Mouse (Mus musculus) gastrocnemius, adult 8-10 months (tissue): ENCODE measurements around the gene Acadm. TPM values are rescaled to one million over a fixed set of nuclear protein-coding genes. Genes with fewer than 3 reads are reported as not detected.

Source experiments
- DNase-seq, 2 experiments: peaks; one replicate each; pipeline ENCODE4 v3.0.0; 2022; ENCODE audit warnings: low spot score in 2 of 2
- total RNA-seq, 4 experiments: library from RNA; stranded (reverse); gene quantifications; 2 replicates each; pipeline ENCODE4 v1.2.4; 2022

Acadm gene
- total RNA-seq, 4 experiments from 2014 or later, result 299 to 345 (median 326) TPM

DNA sequence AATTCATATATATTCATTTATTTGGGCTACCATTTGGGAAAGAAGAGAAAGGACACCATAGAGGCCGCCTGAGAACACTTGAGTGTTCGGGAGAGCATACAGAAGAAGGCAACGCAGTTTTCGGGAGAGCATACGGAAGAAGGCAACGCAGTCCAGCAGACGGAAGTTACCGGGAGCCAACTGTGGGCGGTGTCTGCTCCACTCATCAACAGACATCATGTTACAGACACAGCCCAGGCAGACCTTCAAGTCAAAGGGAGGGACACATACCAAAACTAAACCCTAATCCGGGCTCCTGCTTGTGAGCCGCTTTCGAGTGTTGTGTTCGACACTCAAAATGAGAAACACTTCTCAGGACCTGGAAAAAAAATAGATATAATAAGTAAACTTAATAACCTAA lies 2.8 kb downstream of the Acadm start:
- no peak for DNase-seq

DNA sequence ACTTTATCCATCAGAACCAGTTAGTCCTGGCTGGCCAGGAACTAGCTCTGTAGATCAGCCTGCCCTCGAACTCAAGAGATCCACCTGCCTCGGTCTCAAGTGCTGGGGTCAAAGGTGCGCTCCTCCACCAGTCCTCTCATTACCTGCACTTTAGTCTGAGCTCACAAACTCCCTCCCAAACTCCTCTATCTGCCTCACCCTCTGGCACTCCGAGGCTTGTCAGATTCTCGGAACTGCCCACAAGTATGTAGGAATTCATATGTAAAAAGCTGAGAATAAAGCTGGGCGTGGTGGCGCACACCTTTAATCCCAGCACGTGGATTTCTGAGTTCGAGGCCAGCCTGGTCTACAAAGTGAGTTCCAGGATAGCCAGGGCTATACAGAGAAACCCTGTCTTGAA lies 3.9 kb downstream of the Acadm start:
- DNase-seq, result no peak

- no peak for DNase-seq
Measured at GRCm38 (mm10) chr3:153940021-153940420, 4.4 kb downstream of the Acadm start.

- no peak for DNase-seq
Measured at GRCm38 (mm10) chr3:153937116-153937810, 7.2 kb downstream of the Acadm start.

DNA sequence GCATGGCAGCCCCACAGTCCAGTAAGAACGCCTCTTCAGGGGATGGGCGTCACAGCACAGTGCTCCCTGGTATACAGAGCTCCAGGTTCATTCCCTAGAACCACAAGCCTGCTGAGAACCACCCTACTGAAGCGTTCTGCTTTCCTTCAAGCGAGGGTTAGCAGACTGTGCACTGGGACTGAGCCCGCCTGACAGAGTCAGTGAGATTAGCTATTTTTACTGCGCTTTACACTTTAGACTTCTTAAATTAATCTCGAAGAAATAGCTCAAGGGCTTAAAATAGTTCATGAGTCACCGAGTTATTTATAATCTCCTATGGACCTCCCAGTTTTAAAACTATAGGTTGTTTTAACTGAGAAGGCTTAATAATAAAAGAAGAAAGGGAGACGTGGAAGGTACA lies 8.6 kb downstream of the Acadm start:
- no peak for DNase-seq

DNA sequence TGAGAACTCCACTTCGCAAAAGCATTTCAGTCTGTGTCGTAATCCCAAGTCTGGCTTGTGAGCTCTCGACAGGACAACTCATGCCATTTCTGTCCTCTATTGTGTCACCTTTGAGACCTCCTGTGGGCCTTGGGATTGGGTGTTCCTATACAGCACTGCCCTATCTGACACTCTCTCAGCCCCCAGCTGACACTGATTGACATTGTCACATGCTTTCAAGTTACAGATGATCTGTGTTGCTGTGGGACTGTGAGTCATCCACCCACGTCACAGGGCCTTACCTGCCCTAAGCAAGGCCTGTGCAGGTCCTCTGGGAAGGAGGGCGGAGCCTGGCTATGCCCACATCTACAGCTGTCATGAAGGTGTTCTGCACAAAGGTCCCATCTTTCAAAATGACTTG lies 12.0 kb downstream of the Acadm start:
- DNase-seq, result no peak

- DNase-seq, result no peak
Measured at GRCm38 (mm10) chr3:153929526-153929925, 14.9 kb downstream of the Acadm start.

GRCm38 (mm10) chr3:153926333-153926732 lies 18.1 kb downstream of the Acadm start:
- DNase-seq, result no peak

DNA sequence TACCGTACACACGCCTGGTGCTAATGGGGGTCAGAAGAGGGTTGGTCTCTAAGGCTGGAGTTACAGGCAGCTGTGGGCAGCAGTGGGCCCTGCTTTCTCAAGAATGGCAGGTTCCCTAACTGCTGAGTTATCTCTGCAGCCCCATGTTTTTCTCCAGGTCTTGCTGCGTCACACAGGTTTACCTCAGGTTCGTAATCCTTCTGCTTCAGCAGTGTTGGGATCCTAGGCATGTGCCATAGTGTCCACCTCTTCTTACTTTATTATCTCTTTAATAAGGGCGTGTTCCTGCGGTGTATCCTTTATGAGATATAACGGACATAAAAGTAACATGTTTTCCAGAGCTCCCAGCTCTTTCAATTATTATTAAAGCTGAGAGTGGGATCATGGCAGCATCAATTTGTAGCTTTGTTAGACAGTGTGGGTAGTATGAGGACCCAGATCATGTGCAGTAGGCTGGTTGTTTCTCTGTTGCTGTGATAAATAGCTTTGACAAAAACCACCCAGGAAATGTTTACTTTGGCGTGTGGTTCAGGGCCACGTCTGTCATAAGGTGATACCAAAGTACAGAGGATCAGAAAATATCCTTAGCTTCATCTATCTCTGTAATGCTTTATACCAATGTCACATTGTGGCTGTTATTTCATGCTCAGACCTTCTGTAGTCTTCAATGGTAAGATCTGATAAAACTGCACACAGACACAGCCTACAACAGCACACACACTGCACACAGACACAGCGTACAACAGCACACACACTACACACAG lies 23.1 kb downstream of the Acadm start:
- no peak for DNase-seq

DNA sequence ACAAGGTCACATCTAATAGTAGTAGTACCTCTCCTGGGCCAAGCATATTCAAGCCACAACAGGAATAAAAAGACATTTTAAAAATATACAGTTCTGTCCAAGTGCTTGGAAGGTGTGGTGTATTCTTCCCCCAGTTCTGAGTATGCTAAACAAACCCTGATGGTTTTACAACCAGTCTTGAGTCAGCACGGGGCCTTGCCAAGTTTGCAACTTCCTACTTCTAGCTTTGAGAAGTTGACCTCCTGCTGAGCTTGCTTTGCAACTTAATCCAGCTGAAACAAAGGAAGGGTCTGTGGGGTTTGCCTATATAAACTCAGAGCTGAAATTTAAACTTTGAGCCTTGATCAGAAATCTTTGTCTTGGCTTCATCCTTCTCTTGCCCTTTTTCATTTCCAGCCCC lies 27.2 kb downstream of the Acadm start:
- no peak for DNase-seq

DNA sequence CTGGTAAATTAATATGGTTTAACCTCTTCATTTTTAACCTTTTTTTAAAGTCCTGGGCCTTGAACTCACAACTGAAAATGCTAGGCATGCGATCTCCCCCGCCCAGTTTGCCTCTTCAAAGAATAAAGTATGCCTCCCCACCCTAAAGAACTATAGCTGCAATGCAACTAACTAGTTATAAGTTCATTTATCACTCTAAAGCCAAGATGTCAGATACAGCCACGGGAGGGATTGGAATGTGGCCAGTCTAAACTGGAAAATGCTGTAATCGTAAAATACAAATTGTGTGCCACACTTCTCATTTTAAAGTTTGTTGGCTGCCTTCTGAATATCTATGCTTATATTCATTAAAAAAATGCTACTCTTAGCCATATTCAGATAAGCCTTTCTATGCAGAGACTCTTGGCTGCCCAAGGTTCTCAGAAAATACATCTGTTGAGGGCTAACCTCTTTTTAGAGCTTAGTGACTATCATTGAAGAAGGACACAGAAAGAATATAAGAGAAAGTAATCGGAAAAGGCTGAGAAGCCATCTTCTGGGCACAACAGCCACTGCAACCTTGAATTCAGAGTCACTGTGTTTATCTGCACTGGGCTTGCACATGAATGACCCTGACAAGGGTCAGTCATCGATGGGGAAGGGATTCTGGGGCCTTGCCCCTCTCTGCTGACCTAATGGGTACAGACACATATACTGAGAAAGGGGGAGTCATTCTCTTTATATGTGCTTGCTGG lies 30.8 kb downstream of the Acadm start:
- no peak for DNase-seq

DNA sequence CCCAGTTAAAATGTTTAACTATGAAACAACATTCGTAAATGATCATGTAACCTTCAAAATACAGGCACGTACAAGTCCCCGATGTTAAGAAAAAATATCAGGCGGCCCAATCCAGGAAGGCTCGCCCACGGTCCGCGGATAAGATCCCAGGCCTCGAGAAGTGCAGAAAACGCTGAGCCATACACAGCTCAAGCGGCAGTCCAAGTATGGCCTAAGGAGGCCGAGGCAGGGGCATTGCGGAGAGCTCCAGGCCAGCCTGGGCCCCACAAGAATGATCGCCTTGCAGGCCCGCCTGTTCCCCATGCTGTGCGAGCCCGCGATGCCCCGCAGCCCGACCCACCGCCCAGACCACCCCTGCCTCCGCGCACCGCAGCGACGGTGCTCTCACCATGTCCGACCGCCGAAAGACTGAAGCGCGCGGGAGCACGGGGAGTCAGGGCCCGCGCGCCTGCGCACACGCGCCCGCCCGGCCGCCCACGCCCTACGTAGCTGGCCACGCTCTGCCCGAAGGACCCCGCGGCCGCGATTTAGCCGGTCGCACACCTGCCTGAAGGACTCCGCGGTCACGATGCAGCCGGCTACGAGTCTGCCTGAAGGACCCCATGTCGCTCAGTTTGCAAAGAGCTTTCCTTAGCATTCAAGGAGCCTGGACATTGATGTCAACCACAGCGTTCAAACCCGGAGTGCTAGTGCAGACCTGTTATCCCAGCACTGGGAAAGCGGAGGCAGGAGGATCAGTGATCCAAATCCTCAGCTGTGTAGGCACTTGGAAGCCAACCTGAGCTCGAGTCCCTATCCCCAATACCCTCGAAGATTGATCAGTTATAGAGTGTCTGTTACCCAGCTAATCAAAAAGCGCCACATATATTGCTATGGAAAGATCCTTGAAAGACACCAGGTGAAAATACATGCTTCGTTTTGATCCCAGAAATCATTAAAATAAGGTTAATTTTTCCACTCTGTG lies 31.6 kb downstream of the Acadm start, which contains the start of gene Rabggtb:
Gene Rabggtb, minus strand, starts transcription at position 464 of the 964 bp plus-strand sequence.
- DNase-seq, result peak; percentile 92 to 93

DNA sequence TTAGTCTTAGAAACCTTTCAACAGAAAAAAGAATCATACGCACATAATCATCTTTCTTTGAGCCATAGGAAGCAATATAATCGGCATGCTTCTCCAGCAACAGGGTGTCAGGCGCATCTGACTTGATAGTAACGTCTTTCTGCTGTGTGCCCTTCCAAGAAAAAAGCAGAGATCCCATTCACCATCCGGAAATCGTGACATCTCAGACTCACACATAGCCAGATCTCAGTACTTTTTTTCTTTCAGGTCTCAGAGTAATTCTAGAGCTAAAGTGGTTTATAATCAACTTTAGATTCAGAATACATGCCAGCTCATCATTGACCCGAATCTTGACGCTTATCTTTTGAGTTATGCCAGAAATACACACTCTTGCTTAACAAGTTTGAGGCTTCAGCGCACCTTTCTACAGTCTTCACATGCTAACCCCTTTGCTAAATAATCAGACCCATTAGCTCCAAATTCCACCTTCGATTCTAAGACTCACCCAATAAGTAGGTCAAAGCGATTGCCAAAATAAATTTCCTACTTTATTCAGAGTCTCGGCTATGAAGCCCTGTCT lies 32.5 kb downstream of the Acadm start:
- DNase-seq, result no peak

GRCm38 (mm10) chr3:153911197-153911881 lies 33.1 kb downstream of the Acadm start:
- DNase-seq, result no peak

GRCm38 (mm10) chr3:153910489-153910888 lies 33.9 kb downstream of the Acadm start:
- no peak for DNase-seq

DNA sequence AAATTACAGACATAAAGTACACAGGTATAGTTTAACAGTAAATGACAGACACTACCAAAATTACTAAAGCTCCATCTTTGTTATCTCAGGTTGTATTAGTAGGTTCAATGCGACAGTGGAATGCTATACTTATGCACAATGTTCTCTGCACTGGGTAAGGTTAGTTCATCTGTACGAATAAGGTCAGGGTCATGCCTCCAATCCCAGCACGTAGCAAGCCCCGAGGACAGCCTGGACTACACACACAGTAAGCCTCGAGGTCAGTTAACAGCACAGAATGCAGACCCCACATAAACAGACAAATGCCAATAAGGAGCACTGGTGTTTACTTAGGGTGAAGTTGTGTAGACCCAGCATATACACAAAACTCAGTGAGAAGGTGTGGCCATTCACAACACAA lies 35.5 kb downstream of the Acadm start:
- DNase-seq, result no peak

DNA sequence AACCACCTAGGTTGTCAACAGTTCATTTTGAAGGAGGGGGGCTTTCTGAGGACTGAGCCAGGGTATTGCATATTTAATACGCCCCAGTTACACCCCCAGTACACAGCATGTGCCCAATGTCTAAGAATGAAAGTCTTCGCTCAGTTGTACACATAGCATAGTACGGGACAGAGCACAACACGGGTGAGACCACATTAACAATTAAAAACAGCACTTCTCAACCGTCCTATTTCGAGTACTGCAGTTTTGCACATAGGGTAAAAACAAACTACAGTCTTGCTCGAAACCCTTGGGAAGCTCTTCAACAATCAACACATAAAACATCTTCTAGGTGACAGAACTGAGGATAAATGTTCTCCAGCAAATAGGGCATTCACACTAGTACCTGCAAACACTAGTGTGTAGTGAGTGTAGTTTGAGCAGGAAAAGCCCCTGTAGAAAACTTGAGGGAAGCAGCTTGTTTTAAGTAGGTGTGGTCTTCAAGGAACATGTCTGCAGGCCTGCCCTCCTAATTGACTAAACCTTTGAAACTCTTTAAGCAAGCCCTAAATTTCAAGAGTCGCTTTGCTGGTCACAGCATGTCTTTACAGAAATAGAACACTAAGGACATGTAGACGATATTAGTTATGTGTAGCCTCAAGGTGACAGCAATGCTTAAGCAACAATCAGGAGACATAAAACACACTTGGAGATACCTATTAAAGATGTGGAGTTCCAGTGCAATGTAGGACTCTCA lies 38.1 kb downstream of the Acadm start, which contains the start of gene Msh4:
Gene Msh4, minus strand, starts transcription at position 3 of the 736 bp plus-strand sequence.
- no peak for DNase-seq

- no peak for DNase-seq
Measured at GRCm38 (mm10) chr3:153905251-153906135, 38.9 kb downstream of the Acadm start.
